Mouse (Mus musculus) spleen, embryonic (tissue): ENCODE results near the gene Rnf113a2.

Source experiments
- CTCF ChIA-PET: fragments of 350-600 bp; sonication (Branson Sonifier 250); formaldehyde crosslinking; loops from one replicate; lab custom pipeline; 2022; lab: Charles Lee

Gene Rnf113a2

DNA sequence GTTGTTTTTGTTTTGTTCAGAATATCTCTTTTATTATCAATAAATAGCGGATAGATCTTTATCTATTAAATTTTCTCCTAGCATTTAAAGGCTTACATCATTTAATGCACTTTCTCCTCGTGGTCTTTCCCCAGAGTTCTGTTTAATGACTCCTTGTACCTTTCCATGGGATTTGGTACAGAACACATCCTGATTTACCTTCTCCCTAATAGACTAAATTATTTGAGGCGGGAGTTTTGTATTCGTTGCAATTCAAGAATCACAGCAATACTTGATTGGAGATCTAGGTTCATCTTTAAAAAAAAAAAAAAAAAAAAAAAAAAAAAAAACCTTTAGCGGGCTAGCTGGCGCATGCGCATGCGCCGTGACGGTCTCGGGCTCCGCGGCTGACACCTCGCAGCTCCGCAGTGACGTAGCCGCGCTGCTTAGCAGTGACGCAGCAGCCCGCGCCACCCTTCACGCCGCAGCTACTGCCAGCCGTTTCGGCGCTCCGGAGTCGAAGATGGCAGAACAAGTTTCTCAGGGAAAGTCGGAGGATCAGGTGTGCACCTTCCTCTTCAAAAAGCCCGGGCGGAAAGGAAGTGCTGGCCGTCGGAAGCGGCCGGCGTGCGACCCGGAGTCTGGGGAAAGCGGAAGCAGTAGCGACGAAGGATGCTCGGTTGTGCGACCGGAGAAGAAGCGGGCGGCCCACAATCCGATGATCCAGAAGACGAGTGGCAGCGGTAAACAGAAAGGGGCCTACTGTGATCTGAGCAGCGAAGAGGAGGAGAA lies at the start of gene Rnf113a2:
TSS of gene Rnf113a2 (plus strand) at position 363 of the 771 bp plus-strand sequence.
- CTCF ChIA-PET: interaction anchor here (0.7 kb wide), 1 partner anchor 273 kb away, joined by 3 read pairs; no protein-coding TSS in a partner anchor

DNA sequence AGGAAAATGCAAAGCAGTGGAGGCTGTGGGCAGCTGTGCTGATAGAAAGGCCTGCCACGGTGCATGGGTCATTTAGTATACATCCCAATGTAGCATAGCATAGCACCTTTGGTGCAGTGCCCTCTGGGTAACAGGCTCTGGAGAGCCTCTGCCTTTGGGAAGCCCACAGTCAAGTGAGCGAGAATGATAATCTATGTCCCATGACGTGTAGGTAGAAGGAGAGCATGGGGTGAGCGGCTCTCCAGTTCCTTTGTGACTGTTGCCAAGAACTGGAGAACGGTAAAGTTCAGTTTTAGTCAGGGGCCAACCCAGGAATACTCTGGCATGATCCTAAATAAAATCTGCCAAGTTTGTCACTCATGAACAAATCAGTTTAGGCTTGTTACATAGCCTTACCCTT lies 45.3 kb upstream of the Rnf113a2 start:
- CTCF ChIA-PET: no interaction called here

DNA sequence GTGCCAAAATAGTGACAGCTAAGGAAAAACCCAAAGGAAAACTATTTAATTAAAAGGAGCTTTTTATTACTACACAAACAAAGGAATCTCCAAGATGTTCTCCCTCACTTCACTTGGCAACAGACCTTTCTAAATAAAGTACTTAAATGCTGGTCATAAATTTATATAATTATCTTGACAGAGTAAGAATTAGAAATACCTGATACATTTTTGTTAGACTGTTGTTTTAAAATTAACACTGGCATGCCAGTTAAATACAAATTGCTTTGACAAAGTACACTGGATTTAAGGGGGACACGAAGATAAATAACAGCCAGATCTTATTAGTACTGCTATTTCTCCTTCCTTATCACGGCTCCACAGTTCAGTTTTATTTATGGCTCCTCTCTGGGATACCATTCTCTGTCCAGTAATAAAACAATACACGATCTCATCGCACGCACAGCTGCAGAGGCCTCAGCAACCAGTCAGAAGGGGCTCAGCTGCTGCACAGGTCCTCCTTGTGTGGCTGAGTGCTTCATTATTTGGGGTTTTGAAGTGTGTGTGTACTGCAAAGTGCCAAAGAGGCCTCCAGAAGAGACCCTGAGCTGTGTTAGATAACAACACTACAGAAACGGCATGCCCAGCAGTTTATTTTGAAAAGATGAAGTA lies 43.0 kb upstream of the Rnf113a2 start:
- CTCF ChIA-PET: interaction anchor here (0.6 kb wide), 2 partner anchors 195 to 757 kb away, joined by 3 to 4 read pairs; no protein-coding TSS in a partner anchor

DNA sequence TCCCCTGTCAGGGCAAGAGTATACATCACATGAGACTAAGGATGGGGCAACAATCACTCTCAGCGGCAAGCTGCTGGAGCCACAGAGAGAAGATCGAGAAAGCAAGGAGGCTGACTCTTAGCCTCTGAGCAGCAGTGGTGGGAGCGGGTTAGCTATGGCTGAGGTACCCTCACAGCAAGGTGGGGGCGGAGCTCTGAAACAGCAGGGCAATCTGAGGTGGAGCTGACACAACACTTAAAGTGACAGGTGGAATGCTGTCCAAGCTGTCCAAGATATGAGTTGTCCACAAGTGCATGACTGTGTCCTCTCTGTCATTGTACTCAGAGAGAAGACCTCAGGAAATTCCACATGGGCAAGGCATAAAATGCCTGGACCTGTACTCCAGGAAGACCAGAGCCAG lies 34.6 kb upstream of the Rnf113a2 start:
- CTCF ChIA-PET: no interaction called here

DNA sequence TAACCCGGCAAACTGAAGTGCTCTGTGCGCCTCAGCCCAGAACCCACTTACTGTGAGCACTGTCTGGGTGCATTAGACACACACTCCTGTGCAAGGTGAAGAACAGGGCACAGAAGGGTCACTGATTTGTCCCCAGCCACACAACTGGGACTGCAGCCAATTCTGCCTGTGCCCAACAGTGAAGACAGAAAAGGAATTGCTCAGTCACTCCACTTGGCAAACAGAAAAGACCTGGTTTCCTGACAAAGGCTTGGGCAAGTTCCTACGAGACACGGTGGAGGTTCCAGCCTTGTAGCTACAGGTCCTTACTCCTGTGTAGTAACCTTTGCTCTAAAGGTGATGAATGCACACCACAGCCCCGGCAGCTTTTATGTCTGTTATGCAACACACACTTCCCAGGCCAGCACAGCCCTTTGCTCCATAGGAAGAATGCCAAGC lies 32.3 kb upstream of the Rnf113a2 start:
- CTCF ChIA-PET: no interaction called here

DNA sequence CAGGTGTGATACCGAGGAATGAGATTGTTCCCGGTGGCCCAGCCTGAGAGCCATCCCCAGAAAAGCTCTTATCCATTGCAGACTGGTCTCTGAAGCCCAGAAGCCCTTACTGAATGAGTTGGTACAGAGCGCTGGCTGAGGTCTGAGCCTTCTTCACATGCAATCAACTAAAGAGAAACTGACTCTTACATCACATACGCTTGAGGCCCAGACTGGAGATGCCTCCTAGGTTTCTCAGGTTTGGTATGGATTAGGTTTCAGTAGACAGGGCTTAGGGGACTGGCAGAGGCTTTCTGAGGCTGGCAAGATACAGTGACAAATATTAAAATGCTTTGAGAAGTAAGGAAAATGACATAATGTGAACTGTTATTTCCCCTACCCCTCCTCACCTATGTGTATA lies 31.6 kb upstream of the Rnf113a2 start:
- CTCF ChIA-PET: no interaction called here

DNA sequence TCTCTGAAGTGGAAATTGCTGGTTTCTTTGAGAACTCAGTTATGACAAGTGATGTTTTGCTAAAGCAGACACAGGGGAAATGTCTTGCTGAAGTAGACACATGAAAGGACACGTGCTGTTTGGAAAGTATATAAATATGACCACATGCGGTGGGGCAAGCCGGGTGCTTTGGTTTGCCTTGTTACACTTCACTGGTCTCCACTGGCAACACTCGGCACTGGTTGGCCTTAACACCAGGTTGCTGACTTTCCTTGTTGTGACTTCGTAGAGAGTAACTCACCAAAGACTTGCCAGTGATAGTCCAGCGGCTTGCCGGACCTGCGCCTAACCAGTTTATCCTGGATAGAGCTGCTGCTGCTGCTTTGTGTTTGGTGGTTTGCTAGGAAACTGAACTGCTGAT lies 28.9 kb upstream of the Rnf113a2 start:
- CTCF ChIA-PET: no interaction called here

DNA sequence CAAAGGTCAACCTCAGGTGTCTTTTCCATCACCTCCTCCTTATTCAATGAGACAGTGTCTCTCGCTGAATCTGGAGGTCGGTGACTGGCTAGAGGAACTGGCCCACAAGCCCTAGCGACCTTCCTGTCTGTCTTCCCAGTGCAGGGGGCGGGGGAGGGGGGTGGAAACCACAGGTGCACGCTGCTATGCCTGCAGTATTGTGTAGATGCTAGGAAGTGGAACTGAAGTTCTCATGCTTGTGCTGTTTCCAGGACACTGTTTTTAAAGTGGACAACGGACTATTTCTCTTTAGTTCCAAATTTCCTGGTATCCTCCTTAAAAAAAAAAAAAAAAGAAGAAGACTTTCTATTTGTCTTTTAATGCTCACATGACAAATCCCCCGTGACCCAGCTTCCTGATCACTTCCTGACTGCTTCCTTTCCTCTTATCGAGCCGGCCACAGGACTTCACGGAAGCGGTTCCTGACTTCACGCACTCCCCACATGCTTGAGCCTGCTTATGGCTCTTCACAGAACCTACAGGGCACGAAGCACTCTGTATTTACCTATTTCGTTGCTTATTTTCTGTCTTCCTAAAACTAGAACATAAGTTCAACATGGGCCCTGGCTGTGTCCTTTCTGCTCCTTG lies 28.1 kb upstream of the Rnf113a2 start:
- CTCF ChIA-PET: no interaction called here

DNA sequence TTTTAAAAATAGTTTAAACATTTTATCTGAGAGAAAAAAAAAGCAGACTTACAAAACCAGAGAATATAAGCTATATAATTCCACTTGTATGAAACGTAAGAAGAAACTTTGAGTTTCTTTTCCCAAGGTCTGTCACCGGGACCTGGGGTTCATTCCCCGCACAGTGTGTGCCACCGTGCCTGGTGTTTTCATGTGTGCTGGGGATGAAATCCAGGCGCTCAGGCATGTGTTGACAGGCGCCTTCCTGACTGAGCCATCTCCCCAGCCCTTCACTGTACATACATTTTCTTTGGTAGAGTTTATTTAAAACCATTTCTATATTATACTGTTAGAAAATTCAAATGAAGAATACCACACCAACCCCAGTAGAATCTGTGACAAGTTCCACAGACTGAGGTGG lies 26.7 kb upstream of the Rnf113a2 start:
- CTCF ChIA-PET: no interaction called here

DNA sequence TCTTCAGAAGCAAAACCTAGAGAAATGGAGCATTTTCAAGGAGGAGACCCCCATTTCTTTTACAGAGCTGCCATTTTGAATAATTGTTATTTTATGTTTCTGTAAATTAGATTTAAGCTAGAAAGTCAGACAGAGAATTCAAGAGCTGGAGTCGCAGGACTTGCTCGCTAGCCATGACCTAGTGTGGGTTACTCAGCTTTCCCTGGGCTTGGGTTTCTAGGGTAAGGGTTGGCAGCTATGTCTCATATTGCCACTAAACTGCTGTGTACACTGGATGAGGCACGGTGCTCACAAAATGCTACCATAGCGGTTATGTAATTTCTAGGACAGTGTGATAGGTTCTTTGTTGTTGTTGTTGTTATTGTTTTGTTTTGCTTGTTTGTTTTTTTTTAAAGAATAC lies 24.3 kb upstream of the Rnf113a2 start:
- CTCF ChIA-PET: no interaction called here

DNA sequence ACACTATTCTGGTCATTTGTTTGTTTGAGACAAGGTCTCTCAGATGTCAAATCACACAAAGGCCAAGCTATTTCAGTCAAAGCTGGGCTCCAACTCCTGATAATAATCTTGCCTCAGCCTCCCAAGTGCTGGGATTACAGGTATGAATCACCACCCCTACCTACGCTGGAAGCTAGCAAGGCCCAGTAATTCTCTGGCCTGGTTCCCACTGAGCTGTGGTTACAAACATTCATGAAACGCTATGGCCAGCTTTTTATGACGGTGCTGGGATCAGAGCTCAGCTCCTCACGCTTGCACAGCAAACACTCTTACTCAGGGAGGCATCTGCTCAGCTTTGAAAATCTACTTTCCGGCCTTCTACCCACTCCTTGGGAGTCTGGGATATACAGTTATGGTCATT lies 23.1 kb upstream of the Rnf113a2 start:
- CTCF ChIA-PET: no interaction called here

DNA sequence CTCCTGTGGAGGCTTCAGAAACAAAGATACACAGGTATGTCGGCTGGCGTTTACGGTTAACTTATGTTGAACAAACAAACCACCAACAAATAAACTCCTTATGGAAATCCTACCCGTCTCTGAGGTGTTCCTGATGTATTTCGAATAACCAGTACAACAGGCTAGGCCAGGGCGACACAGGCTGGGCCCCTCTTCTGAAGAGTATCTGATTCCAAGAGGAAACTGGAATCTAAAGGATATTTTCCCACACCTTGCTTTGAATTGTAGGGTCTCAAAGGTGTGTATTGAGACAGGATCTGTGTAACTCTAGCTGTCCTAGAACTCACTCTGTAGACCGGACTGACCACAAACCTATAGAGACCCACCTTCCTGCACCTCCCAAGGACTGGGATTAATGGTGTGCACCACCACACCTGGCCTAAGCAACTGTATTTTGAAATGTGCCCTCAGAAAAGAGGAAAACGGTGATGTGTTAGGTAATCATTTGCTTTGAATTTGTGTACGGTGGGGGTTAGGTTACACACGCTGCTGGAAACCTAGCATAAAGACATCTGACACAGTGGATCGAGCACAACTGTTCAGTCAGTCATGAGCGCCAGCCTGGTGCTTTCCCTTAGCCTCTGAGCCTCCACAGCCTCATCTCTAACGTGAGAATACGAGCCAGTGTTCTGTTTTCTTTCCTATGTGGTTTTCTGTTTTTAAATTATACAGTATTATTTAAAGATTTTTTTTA lies 19.9 kb upstream of the Rnf113a2 start:
- CTCF ChIA-PET: no interaction called here

DNA sequence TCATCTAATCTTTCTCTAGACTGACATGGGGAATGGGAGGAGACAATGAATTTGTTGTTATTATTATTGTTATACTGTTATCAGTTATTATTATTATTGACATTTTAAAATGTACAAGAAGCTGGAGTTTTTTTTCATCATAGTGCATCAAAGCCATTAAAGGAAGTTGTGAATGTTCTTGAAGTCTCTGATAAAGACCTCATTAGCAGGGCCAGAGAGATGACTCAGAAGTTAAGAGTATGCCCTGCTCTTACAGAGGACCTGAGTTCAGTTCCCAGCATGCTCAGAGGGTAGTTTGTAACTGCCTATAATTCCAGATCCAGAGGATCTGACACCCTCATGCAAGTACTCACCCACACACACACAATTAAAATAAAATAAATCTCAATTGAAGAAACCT lies 19.3 kb upstream of the Rnf113a2 start:
- CTCF ChIA-PET: no interaction called here

DNA sequence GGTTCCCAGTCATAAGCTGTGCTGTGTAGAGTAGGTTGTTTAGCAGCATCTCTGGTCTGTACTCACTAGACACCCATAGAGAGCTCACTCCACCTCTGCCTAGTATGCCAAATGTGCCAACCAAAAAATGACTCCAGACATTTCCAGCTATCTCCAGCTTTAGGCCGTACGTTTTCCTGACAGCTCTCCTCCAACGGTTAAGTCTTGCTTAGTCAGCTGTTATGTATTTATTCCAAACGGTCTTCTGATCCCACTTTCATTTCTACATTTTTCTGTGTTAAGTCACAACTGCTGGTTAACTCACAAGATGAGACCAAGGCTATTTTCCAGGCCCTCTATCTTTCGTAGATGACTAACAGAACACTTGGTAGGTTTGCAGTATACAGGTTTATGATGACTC lies 18.4 kb upstream of the Rnf113a2 start:
- CTCF ChIA-PET: interaction anchor here (0.6 kb wide), 1 partner anchor 15 kb away, joined by 4 read pairs; no protein-coding TSS in a partner anchor

DNA sequence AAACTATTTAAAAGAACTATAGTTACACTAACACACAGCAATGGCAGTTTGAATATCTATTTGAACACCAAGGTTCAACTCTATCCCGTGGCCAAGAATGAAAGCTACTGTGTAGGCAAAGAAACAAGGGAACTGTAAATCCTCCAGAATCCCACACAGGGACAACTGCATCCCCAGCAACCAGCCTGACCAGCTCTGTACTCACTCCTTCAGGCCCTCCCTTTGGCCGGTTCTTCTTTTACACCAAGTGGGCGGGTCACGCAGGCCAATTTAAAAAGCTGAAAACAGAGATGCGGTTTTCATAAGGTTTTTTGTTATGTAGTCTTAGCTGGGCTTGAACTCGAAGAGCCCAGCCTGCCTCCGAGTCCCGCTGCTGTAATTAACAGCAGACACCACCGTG lies 17.9 kb upstream of the Rnf113a2 start:
- CTCF ChIA-PET: no interaction called here

DNA sequence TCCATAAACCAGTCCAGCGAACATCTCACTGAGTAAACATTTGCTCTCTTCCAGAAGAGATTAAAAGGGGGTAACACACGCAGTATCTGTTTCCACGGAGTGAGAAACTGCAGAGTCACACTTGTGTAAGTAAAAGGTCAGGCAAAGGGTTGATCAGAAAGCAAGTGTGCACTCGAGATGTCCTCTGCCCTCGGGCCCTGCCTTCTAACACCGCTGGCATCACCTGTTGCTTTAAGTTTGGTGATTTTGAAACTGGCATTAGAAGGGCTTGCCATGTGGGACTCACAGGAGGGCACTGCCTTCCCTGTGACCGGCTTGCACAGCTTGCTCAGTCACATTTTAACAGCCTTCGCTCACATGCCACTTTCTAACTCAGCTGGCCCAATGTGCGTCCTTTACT lies 17.3 kb upstream of the Rnf113a2 start:
- CTCF ChIA-PET: no interaction called here

DNA sequence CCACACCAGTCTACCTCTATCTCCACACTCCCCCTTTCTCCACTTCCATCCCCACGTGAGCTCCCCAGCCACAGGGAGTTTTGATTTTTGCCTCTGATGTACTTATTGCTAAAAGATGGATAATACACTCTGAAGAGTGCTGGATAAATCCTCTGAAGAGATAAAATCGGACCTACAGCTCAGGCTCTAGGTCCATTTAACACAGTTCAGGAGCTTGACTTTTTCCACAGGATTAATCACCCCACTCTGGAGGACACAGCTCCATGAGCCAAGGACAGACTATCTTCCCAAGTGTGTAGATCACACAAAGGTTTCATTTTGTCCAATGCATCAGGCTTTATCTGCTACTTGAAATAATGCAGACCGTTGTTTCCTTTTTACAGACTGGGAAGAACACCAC lies 16.9 kb upstream of the Rnf113a2 start:
- CTCF ChIA-PET: no interaction called here

DNA sequence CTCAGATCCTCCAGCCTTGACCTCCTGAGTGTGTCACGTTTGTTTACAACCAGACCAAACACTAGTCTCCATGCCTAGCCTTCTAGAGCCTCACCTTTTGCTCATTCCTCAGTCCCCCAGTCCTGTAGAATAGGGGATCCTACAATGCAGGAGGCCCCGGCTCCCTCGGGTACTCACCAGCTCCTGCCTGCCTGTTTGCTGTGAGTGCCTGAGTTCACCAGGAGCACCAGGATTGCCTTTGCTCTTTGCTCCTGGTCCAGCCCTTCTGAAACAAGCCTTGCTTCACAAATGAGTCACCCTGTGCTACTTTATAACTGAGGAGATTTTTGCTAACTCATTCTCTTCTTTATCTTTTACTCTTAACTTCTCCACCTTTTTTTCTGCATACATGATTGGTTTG lies 16.3 kb upstream of the Rnf113a2 start:
- CTCF ChIA-PET: no interaction called here

DNA sequence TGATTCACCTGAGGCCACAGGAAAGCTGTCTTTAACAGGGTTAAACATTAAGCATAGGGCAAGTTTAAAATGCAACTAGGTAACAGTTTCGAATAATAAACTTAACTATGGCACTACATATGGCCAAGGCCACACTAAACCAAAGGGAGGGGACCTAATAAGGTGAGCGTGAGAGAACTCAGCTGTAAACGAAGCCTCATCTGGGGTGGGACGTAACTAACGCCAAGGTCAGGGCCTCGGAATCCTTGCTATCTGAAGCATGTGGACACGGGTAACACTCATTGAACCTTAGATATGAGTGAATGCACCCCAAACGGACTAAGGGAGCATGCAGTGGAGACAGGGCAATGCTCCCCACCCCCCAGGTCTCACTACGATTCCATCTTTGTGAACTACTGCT lies 14.1 kb upstream of the Rnf113a2 start:
- CTCF ChIA-PET: no interaction called here

DNA sequence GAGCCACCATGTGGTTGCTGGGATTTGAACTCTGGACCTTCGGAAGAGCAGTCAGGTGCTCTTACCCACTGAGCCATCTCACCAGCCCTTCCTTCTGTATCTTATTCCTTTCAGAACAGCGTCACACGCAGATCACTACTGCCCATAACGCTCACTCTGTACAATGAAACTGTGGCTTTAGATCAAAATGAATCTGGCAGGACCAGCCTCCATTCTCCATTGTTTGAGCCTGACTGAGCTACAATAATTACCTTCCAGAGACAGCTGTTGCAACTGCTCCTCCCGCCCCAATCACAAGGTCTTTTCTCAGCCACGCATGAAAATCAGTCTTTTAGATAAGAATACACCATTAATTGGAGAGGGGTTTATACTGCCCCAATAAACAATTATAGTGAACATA lies 12.5 kb upstream of the Rnf113a2 start:
- CTCF ChIA-PET: interaction anchor here (0.6 kb wide), 1 partner anchor 153 kb away, joined by 7 read pairs; no protein-coding TSS in a partner anchor

DNA sequence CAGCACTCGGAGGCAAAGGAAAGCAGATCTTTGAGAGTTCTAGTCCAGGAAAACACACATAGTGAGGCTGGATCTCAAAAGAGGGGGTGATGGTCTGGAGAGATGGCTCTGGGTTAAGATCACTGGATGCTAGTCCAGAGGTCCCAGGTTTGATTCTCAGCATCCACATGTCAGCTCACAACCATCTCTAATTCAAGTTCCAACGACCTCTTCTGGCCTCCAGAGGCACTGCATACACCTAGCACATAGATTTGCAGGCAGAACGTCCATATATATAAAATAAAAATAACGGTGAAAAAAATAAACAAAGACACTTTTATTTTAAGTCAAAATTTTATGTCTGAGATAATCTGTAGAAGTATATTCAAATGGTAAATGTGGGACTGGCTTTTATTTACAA lies 9.7 kb upstream of the Rnf113a2 start:
- CTCF ChIA-PET: no interaction called here
